Mouse (Mus musculus) T-cell, adult 2 months (primary cell): ENCODE data around the gene Usp49.

Source experiments
- DNase-seq: peaks from one replicate; pipeline ENCODE4 v3.0.0; 2022; ENCODE audit warnings: low spot score

Usp49 gene

GRCm38 (mm10) chr17:47694503-47695336, 64.2 kb downstream of the Usp49 start, which contains the start of gene Prickle4:
TSS of gene Prickle4 (minus strand) at chr17:47694736.
- DNase-seq: peak; percentile 94

GRCm38 (mm10) chr17:47695337-47695710, 64.8 kb downstream of the Usp49 start:
- no peak for DNase-seq

- no peak for DNase-seq
Measured at GRCm38 (mm10) chr17:47698156-47698555, 67.7 kb downstream of the Usp49 start.

- DNase-seq: no peak
Measured at GRCm38 (mm10) chr17:47699055-47699454, 68.6 kb downstream of the Usp49 start.

GRCm38 (mm10) chr17:47701793-47702192, 71.3 kb downstream of the Usp49 start:
- DNase-seq: no peak

GRCm38 (mm10) chr17:47702548-47703345, 72.3 kb downstream of the Usp49 start:
- DNase-seq: no peak

- no peak for DNase-seq
Measured at GRCm38 (mm10) chr17:47703556-47703955, 73.1 kb downstream of the Usp49 start.

GRCm38 (mm10) chr17:47704692-47705091, 74.2 kb downstream of the Usp49 start:
- no peak for DNase-seq

GRCm38 (mm10) chr17:47706196-47706595, 75.7 kb downstream of the Usp49 start:
- DNase-seq: no peak

- DNase-seq: no peak
Measured at GRCm38 (mm10) chr17:47707961-47708360, 77.5 kb downstream of the Usp49 start.

GRCm38 (mm10) chr17:47708972-47709371, 78.5 kb downstream of the Usp49 start:
- DNase-seq: no peak

GRCm38 (mm10) chr17:47710036-47710435, 79.5 kb downstream of the Usp49 start:
- no peak for DNase-seq

- DNase-seq: no peak
Measured at GRCm38 (mm10) chr17:47711883-47712282, 81.4 kb downstream of the Usp49 start.

GRCm38 (mm10) chr17:47712889-47713571, 82.5 kb downstream of the Usp49 start:
- DNase-seq: no peak

- no peak for DNase-seq
Measured at GRCm38 (mm10) chr17:47715037-47715436, 84.5 kb downstream of the Usp49 start.

- DNase-seq: no peak
Measured at GRCm38 (mm10) chr17:47721183-47721582, 90.7 kb downstream of the Usp49 start.

GRCm38 (mm10) chr17:47726566-47726965, 96.1 kb downstream of the Usp49 start, which contains the start of gene Pgc:
TSS of gene Pgc (plus strand) at chr17:47726842.
- DNase-seq: no peak

GRCm38 (mm10) chr17:47730633-47731575, 100.4 kb downstream of the Usp49 start:
- no peak for DNase-seq

- no peak for DNase-seq
Measured at GRCm38 (mm10) chr17:47735553-47736100, 105.1 kb downstream of the Usp49 start.
